Mouse (Mus musculus) heart, embryonic 11.5 days (tissue): ENCODE results near the gene Lysmd1. TPM values are rescaled to one million over a fixed set of nuclear protein-coding genes. Genes with fewer than 3 reads are reported as not detected.

Experiments
- ATAC-seq: fragments of 200-750 bp; cut with Nextera tagmentation; replicated peaks from 2 replicates; pipeline ENCODE4 v1.8.0; 2017; ENCODE audit warnings: moderate library complexity; ENCODE audit not compliant: insufficient number of reproducible peaks, low FRiP score, low TSS enrichment
- H3K27ac ChIP-seq: fragments of 300-500 bp; sonication (generic); 2 replicates; pipeline ENCODE4 v1.5.1; 2014; ENCODE audit warnings: mild to moderate bottlenecking, low read depth, low read length
- H3K27me3 ChIP-seq: fragments of 300-500 bp; sonication (generic); 2 replicates; pipeline ENCODE4 v1.6.1; 2014; ENCODE audit warnings: mild to moderate bottlenecking, low read length, mixed read lengths; ENCODE audit not compliant: control insufficient read depth, insufficient read depth
- H3K36me3 ChIP-seq: fragments of 300-500 bp; sonication (generic); 2 replicates; pipeline ENCODE4 v1.6.1; 2014; ENCODE audit warnings: mild to moderate bottlenecking, low read length, moderate library complexity, mixed read lengths; ENCODE audit not compliant: control insufficient read depth, insufficient read depth
- H3K4me1 ChIP-seq: fragments of 300-500 bp; sonication (generic); 2 replicates; pipeline ENCODE4 v1.6.1; 2014; ENCODE audit warnings: low read length; ENCODE audit not compliant: control insufficient read depth, insufficient read depth
- H3K4me2 ChIP-seq: fragments of 300-500 bp; sonication (generic); 2 replicates; pipeline ENCODE4 v1.6.1; 2014; ENCODE audit warnings: mild to moderate bottlenecking, moderate library complexity
- H3K4me3 ChIP-seq: fragments of 300-500 bp; sonication (generic); 2 replicates; pipeline ENCODE4 v1.5.1; 2014; ENCODE audit warnings: low read depth, low read length
- H3K9ac ChIP-seq: fragments of 300-500 bp; sonication (generic); 2 replicates; pipeline ENCODE4 v1.6.1; 2014; ENCODE audit warnings: mild to moderate bottlenecking, low read depth, low read length, moderate library complexity
- H3K9me3 ChIP-seq: fragments of 300-500 bp; sonication (generic); replicated peaks from 2 replicates; pipeline ENCODE4 v1.6.1; 2016; ENCODE audit warnings: low read length; ENCODE audit not compliant: control insufficient read depth
- WGBS: fragments of 180-500 bp; shearing (Covaris S2); extraction: QIAGEN DNeasy Blood & Tissue Kit; methylation state at CpG from one replicate; pipeline ENCODE4 v1.1.7; 2014; ENCODE audit not compliant: insufficient replicate concordance; 5-methylcytosine and 5-hydroxymethylcytosine counted together
- polyA plus RNA-seq: library from polyadenylated mRNA; unstranded; fragments of >200 nt; fragmentation: Nextera tagmentation; extraction: Ambion mirVana; gene quantifications from 2 replicates; pipeline ENCODE4 v1.2.1, GENCODE M21; 2014

Gene Lysmd1
- polyA plus RNA-seq, 1 experiment from 2014 or later: 6.5 TPM

DNA sequence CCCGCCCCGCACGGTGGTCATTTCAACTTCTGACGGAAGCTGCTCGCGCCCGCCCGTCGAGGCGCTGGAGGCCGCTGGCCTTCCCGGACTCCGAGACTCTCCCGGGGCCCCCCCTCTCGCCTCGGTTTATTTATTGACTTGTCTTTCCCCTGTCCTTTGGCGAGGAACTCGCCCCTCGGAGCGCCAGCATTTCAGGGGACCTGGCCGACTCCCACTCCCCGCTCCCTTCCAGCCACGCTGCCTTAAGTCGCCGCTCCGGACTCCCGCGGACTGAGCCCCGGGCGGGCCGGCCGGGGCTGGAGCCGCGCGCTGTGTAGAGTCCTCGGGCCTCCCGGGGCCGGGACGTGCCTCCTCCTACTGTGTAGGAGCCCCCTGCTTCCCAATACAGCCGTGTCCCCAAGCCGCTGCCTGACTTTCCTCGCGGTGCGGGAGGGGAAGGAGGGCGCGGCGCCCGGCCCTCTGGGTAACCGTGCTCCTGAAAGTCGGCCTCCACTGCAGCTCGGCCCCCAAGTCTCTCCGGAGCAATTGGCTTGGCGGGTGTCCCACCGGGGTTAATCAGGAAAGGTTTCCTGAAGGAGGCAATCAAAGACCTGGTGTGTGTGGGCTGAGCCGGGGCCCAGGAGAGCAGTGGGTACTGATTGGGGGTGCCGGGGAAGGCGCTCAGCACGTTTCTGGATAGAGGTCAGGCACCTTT is 39.5 kb downstream of the Lysmd1 start:
- Histone ChIP-seq H3K9ac (no peak overlapping the region; the same call in 1 of the 2 replicates), H3K4me1 (no peaks in the 10 kb centered on the region; the same call in 1 of the 2 replicates), H3K27ac (no peak overlapping the region), H3K27me3 (peaks cover 38% of the 10 kb centered on the region), H3K9me3 (no peaks in the 10 kb centered on the region), H3K36me3 (peaks cover 4% of the 10 kb centered on the region; the same call in 1 of the 2 replicates), H3K4me2 (peak overlapping the region; percentile 64), H3K4me3 (peak overlapping the region; percentile 38)
- 3% methylated on average over 55 of the region's 58 CpGs for WGBS
- peak; percentile 38; the same call in 1 of the 2 replicates for ATAC-seq

DNA sequence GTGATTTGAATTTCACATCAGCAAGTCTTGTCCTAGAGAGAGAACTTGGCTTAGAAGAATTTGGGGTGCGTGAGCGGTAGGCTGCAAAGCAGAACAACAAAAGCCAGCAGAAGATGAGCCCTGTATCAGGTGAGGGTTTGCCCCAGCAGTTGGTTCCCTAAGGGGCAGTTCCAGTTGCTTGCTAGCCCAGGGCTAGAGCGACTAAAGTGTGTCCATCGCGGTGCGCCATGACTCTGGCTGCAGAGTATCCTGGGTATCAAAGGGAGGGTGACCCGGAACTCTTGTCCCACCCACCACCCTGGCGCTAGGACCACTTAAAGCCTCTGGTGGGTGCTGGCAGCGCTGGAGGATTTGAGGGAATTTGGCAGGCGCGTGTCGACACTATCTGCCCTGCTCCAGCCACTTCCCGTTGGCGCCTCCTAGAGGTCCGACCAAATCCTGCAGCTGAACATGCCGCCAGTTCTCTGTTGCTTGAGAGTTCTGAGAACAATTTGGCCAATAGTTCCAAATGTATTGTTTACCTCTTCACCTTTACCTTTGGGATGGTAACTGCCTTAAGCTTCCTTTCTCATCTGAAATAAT is 40.2 kb downstream of the Lysmd1 start:
- no peak; the same call in 1 of the 2 replicates for ATAC-seq
- peak overlapping the region; percentile 21; the same call in 1 of the 2 replicates for H3K4me3 ChIP-seq
- H3K4me2 ChIP-seq: peak overlapping the region; percentile 64
- WGBS: 3% methylated on average over 16 of the region's 16 CpGs
- H3K9ac ChIP-seq: no peak overlapping the region
- peaks cover 38% of the 10 kb centered on the region for H3K27me3 ChIP-seq
- H3K4me1 ChIP-seq: no peaks in the 10 kb centered on the region; the same call in 1 of the 2 replicates
- peaks cover 4% of the 10 kb centered on the region; the same call in 1 of the 2 replicates for H3K36me3 ChIP-seq
- no peaks in the 10 kb centered on the region for H3K9me3 ChIP-seq
- H3K27ac ChIP-seq: no peak overlapping the region

DNA sequence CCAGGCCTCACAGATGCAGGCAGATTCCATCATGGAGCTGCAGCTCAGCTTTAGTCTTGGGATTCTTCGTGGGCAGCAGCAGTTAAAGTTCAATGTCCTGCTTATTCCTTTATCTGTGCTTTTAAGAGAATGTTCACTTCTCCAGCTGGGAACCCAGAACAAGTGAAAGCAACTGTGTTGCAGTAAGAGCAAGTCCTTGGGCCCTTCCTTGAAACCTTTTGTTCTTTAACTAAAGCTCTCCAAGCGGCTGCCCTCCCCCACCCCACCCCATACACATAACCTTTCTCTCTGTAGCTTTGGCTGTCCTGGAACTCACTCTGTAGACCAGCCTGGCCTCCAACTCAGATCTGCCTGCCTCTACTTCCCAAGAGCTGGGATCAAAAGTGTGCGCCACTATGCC is 42.6 kb downstream of the Lysmd1 start:
- Histone ChIP-seq H3K9me3 (no peaks in the 10 kb centered on the region), H3K36me3 (no peaks in the 10 kb centered on the region), H3K4me1 (no peaks in the 10 kb centered on the region), H3K4me2 (no peak overlapping the region), H3K27me3 (peaks cover 21% of the 10 kb centered on the region), H3K4me3 (no peak overlapping the region), H3K27ac (no peak overlapping the region), H3K9ac (no peak overlapping the region)
- 58% methylated on average over 3 of the region's 3 CpGs for WGBS
- no peak for ATAC-seq

DNA sequence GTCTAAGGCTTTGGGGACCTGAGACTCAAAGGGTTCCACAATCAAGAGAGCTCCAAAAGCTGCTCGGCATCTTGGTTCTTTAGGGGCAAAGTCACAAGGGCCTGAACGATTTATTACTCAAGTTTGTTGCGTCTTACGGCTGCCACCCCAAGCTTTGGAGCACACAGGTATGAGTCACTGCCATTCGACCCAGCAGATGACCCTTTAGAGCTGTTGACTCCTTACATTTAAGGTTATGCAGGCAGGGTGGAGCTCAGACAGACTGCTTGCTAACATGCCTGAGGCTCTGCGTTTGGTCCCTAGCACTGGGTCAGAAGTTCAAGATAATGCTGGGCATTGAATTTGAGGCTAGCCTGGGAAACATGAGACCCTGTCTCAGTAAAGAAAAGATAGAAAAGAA is 43.7 kb downstream of the Lysmd1 start:
- Histone ChIP-seq H3K27ac (no peak overlapping the region), H3K36me3 (no peaks in the 10 kb centered on the region), H3K4me1 (no peaks in the 10 kb centered on the region), H3K9ac (no peak overlapping the region), H3K4me2 (no peak overlapping the region), H3K4me3 (no peak overlapping the region), H3K27me3 (peaks cover 10% of the 10 kb centered on the region), H3K9me3 (no peaks in the 10 kb centered on the region)
- no peak for ATAC-seq
- WGBS: 70% methylated on average over 6 of the region's 6 CpGs

DNA sequence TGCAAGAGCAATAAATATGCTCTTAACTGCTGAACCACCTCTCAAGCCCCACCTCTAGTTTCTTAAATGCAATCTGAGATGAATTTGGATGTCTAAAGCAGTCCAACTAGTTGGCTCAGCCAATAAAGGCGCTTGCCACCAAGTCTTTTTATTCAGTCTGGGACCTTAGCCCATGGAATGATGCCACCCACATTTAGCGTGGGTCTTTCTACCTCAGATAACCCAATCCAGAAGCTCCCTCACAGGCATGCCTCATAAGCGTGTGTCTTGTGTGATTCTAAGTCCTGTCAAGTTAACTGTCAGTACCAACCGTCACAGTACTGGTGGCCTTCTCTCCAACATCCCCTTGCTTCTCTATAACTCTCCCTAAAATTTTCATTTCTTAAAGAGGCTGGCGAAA is 45.1 kb downstream of the Lysmd1 start:
- H3K36me3 ChIP-seq: no peaks in the 10 kb centered on the region; the same call in 1 of the 2 replicates
- no peak for ATAC-seq
- 78% methylated on average over 5 of the region's 5 CpGs for WGBS
- no peaks in the 10 kb centered on the region; the same call in 1 of the 2 replicates for H3K27me3 ChIP-seq
- no peak overlapping the region for H3K4me3 ChIP-seq
- H3K9ac ChIP-seq: no peak overlapping the region
- no peaks in the 10 kb centered on the region for H3K4me1 ChIP-seq
- no peak overlapping the region for H3K27ac ChIP-seq
- H3K4me2 ChIP-seq: no peak overlapping the region
- no peaks in the 10 kb centered on the region for H3K9me3 ChIP-seq

GRCm38 (mm10) chr3:95179890-95180289 is 46.0 kb downstream of the Lysmd1 start:
- H3K27me3 ChIP-seq: no peaks in the 10 kb centered on the region
- H3K4me3 ChIP-seq: no peak overlapping the region
- no peaks in the 10 kb centered on the region for H3K4me1 ChIP-seq
- H3K9me3 ChIP-seq: no peaks in the 10 kb centered on the region
- WGBS: 69% methylated on average over 3 of the region's 3 CpGs
- no peak overlapping the region for H3K27ac ChIP-seq
- H3K4me2 ChIP-seq: no peak overlapping the region
- no peak overlapping the region for H3K9ac ChIP-seq
- ATAC-seq: no peak
- no peaks in the 10 kb centered on the region; the same call in 1 of the 2 replicates for H3K36me3 ChIP-seq

DNA sequence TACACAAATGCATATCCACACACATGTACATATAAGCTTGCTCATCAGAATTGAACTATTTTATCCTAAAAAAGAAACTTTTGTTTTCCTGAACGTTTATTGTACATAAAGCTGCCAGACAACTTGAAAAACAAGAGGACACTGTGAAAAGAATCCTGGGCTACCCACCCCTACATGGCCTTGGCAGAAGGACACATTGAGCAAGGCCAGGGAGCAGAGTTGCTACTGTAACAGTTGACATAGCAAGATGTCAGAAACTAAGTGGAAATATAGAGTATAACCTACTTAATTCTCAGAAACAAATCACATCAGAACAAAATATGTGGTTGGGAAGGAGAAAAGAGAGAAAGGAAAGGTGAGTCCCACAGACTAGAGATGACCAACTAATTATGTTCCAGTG is 48.0 kb downstream of the Lysmd1 start:
- H3K4me1 ChIP-seq: no peaks in the 10 kb centered on the region
- no peak overlapping the region for H3K9ac ChIP-seq
- no peak overlapping the region for H3K4me3 ChIP-seq
- H3K9me3 ChIP-seq: no peaks in the 10 kb centered on the region
- no peak overlapping the region for H3K4me2 ChIP-seq
- 42% methylated on average over 1 of the region's 1 CpGs for WGBS
- no peak for ATAC-seq
- no peaks in the 10 kb centered on the region for H3K27me3 ChIP-seq
- H3K27ac ChIP-seq: no peak overlapping the region
- peaks cover 4% of the 10 kb centered on the region for H3K36me3 ChIP-seq

DNA sequence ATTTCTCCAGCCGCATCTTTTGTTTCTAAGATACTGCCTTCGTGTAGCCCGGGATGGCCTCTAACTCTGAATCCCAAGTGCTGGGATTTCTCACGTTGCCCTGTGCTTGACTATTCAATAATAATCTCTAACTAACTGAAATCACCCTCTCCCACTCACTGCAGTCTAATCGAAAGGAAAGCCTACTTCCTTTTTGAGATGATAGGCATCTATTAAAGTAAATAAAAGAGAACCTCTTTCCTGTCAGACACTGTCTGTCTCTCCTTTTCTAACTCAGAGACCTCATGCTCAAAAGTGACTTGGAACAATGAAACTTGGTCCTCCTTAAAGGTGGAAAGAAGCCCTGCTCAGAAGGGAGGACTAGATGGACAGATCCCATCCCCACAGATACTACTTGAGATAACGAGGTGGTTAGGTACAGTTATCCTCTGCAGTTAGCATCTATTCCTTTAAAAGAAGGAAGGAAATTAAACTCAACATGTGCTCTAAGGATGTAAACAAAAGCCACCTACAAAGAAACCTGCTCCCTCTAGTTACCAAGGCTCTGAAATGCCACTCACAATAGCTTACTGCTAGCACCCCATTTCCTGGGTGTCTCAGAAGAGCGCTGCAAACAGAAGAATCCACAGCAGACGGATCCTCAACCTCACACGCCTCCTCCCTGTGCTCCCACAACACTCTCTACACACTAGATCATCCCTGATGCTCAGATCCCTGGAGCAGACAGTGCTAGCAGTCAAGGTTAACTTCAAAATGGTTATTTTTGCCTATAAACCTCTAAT is 51.1 kb downstream of the Lysmd1 start:
- Histone ChIP-seq H3K9me3 (no peaks in the 10 kb centered on the region), H3K9ac (no peak overlapping the region), H3K4me2 (no peak overlapping the region), H3K36me3 (peaks cover 24% of the 10 kb centered on the region), H3K27me3 (no peaks in the 10 kb centered on the region), H3K4me1 (no peaks in the 10 kb centered on the region), H3K27ac (no peak overlapping the region), H3K4me3 (no peak overlapping the region)
- WGBS: 83% methylated on average over 9 of the region's 9 CpGs
- no peak for ATAC-seq
